Mouse (Mus musculus) mouse trophoblast stem cell (cell line): ENCODE data around the gene Zbtb17.

Experiments
- in situ Hi-C, 2 experiments: fragments of 300-500 bp; cut with MseI, MboI; formaldehyde crosslinking; loops; 2 replicates in 1 of 2; 3 replicates in 1 of 2; pipeline ENCODE4 v1.15.1; 2025

Gene Zbtb17

DNA sequence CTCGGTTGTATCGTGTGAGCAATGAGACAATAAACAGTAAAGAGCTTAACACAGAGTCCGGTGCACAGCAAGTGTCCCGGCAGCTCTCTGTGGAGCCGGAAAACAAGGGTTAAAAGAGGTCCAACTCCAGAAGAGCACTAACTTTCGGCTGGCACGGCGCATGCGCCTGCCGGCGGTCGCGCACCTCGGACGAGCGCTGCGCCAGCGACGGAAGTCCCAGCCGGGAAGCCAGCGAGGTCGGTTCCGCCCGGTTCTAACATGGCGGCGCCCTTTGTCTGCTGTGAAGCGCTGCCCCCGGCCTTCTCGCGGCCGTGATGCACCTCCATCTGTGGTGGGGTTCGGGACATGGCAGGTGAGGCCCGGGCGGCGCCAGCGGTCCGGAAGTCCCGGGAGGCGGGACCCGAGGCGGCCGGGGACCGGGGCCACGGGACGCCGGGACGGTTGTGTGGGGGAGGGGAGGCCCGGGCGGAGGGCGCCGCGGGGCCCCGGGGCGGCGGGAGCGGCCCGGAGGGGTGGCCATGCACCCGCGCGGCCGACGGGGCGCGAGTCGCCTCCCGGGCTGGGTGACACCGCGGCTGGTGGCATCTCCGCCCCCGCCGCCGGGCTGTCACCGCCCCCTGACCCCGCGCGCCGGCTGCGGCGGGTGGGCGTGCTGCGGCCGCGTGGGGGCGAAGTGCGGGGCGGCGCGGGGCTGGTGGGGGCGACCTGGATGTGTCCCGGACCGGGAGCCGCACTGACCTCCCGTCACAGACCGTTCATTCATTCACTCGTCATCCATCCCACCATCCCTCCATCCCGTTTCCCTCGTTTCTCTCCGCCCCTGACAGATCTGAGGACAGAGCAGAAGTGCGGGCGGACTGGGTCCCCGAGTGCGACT is at the start of gene Zbtb17:
Zbtb17 (plus strand) TSS at position 204 of the 877 bp plus-strand sequence.
- in situ Hi-C loops = no loop called here

DNA sequence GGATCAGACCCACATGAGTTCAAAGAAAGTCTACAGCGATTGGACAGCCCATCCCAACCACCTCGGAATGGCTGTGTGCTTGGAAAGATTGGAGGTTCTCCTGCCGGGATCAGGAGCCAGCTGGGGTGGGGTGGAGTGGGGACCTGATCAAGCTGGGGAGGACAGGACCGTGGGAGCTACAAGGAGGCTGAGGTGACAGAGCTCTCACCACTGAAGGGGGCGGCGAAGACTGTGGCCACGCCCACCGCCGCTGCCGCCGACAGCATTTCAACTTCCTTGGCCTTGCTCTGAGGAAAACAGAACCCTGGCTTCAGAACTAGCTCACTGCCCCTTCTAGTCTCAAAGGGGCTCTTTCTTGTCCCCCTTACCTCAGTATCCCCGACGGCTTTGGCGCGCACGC is 49.7 kb upstream of the Zbtb17 start:
- in situ Hi-C loops = loop anchor here in 1 of 2 experiments (5.0 kb wide), 1 partner anchor 33 kb away; no protein-coding TSS in a partner anchor

DNA sequence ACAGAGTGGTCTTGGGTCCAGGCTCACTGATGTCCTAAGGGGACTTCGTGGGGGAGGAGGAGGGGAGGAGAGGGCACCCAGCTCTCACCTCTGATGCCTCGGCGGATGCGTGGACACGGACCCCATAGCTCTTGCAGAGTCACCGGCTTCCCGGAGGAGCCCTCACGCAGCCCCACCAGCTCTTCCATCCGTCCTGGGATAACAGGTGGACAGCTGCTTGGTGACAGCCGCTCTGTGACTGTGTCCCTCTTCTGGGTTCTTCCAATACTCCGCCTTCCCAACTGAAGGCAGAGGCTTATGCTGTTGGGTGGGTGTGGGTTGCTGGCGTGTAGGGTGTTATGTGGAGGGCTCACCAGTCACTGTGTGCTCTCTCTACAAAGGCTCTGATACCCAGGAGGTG is 46.6 kb upstream of the Zbtb17 start:
- in situ Hi-C loops = no loop called here

DNA sequence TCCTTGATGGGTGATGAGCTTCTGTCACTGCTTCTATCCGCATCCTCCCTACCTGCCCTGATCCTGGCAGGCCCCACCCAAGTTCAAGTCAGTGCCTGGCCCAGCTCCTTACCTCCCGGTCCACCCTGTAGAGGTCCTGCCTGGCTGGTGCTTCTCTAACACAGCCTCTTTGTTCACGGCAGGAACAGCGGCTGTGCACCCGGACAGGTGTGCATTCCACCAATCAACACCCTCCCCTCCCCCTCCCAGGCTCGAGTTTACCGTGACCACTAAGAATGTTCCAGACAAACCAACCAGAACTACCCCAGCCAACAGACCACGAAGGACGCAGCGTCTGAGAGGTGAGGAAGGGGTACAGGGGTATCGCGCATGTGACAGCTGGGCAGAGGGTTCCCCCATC is 45.9 kb upstream of the Zbtb17 start, which contains the start of gene Clcnka:
Clcnka (minus strand) TSS at position 180 of the 400 bp plus-strand sequence.
- in situ Hi-C loops = no loop called here

DNA sequence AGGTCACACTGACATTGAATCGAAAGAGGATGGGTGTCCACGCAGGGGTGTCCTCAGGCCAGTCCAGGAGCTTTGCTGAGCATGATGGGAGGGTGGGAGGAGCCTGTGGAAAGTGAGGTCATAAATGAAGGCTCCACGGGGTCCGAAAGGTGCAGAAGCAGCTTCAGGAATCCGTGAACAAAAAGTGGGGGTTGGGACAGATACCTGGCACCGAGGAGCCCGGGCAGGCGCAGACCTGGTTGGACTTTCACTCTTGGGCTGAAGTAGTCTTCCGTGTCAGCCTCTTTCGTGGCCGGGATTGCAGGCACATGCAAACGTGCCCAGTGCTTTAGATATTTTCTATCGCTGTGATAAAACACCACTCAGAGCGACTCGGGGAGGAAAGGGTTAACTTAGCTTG is 44.3 kb upstream of the Zbtb17 start:
- in situ Hi-C loops = no loop called here

DNA sequence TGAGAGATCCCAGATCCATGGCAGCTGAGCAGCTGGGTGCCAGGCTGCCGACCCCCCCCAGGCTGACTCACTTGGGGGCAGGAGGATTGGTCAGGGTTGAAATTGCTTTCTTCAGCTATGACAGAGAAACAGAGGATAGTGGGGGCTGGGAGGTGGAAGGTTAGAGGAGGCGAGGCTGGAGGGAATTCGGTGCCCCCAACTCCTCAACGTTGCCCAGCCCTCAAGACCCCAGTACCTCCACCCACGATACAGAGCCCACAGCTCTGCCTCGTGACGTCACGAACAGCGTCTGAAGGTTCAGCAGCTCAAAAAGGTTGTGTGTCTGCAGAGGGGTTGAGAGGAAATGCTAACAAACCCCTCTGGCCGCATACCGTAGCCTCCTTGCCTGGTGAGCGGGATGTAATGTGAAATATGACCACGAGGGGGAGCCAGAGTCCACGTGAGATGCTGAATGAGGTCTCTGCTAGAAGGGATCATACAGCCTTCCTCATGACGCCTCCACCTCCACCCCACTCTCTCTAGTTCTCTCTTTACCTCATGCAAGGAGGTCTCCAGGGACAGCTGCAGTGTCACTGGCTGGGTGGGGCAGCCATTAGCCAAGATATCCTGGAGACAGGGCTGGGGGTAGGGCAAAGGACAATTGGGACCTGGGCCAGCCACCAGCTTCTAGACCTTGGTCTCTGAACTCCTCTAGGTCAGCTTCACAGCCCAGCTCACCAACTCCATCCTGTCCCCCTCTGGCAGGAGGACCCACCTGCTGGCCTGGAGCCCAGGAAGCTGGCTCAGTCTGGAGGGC is 39.7 kb upstream of the Zbtb17 start:
- in situ Hi-C loops = no loop called here

DNA sequence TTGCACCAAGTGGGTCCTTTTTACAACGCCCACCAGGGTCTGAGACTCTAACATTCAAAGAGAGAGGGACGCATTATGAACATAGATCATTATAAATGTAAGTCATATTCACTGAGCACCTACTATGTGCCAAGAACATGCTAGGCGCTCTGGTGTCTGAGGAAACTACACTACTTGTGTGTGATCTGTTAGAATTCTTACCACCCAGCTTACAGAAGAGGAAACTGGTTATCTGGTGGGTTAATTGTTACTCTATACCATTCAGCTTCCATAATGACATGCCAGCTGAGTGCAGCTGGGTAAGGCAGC is 39.2 kb upstream of the Zbtb17 start:
- in situ Hi-C loops = no loop called here

DNA sequence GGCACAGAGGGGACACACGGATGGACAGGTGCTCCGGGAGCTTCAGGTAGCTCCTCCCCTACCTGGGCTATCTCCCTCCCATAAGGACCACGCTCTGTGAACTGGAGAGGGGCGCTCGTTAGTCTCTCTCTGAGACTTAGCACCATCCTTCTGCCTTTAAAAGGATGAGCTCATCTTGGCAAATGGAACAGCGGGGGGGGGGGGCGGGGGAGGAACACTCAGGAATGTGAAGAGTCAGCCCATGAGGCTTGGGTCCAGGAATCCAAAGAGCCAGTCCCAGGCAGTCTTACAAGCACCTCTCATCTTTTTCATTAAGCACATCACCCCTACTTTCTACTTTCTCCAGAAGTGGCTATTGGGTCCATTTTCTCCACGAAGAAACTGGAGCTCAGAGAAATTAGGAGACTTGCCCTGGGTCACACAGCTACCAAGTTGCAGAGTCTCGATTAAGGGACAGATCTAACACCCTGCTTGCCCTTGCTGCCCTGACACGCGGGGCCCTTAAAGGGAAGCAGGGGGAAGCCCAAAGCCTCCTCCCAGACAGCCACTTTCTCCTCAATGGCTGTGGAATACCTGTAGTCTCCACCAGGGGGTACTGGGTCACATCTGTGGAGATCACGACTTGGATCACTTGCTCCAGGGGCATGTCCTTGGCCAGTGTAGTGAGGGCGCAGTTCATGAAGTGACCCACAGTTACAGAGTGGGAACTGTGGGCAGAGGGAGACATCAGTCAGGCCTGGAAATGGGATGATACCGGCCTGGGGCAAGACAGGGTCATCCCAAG is 37.7 kb upstream of the Zbtb17 start:
- in situ Hi-C loops = no loop called here

DNA sequence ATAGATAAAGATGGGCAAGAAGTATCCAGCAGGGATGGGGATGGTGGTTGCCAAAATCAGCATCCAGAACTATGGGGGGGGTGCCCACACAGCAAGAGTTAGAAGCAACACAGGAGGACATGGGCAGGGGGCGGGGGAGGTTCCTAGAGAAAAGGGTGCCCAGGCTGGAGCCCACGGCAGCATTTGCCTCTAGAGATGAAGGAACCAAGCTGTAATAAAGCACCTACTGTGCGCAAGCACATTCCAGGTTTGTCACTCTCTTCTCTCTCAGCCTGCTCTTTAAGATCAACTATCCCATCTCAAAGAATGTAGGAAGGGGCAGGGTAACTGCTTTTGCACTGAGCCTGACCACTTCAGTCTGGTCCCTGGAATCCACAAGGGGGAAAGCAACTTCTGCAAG is 35.9 kb upstream of the Zbtb17 start:
- in situ Hi-C loops = no loop called here

DNA sequence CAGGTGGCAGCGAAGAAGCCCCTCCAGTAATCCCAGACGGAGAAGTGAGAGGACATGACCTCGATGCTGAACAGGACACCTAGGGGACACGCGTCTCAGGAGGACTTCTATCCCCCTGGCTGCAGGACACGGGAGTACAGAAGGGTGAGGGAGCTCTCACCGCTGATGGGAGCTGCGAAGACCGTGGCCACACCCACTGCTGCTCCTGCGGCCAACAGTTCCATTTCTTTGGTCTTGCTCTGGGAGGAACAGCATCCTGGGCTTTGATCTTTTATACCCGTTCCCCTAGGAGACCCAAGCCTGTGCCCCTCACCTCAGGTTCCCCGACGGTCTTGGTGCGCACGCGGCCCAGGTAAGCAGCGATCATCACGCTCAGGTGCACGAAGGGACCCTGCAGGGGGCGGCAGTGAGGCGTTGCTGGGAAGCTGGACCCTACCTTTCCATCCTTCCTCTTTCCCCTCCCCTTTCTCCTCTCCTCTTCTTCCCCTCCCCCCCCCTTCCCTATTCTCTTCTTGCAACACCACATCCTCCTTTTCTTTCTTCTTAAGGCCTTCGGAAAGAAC is 32.9 kb upstream of the Zbtb17 start:
- in situ Hi-C loops = no loop called here

DNA sequence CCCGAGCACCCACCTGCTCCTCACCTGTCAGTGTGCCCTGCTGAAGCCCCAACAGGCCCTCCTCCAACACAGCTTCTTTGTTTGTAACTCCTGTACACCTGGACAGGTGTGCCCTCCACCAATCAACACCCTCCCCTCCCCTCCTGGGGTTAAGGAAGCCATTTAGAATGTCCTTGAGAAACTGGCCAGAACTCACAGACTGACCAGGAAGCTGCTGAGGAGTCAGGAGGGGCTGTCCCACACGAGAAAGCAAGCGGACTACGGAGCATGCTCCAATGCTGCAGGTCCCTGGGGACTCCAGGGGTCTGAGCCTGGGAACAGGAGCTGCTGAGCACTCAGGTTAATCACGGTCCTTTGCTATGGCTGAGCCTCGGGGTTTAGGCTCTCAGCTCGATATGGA is 28.5 kb upstream of the Zbtb17 start, which contains the start of gene Clcnkb:
Clcnkb (minus strand) TSS at position 91 of the 400 bp plus-strand sequence.
- in situ Hi-C loops = no loop called here

DNA sequence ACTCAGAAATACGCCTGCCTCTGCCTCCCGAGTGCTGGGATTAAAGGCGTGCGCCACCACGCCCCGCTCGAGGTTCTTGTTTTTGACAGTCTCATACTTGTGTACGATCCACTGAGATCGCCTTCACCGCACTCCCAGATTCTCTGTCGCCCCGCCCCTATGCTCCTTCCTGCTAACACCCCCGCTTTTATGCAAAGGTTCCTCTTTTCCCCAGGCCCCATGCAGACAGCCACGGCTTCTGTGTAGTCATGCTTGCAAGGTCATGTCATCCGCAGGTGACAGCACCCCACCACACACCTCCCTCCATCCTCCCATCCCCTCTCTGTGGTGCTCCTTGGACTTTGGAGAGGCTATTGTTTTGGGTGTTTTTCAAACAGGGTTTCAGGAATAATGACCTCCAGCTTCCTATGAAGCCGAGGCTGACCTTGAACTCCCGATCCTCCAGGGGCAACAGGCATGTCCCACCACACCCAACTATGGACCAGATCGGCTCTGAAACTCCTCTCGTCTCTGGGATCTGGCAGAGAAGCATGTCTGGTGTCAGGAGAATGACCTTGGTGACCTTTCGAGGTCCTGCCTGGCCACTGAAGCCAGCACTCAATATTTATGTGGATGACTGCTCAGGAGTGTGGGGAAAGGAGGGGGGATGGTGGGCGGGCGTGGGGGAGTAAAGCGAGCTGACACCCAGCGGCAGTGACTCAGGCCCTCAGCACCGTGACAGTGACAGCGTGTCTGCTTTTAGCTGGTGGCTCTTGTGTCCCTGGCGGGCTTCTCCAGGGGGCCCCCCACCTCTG is 24.9 kb upstream of the Zbtb17 start:
- in situ Hi-C loops = no loop called here

DNA sequence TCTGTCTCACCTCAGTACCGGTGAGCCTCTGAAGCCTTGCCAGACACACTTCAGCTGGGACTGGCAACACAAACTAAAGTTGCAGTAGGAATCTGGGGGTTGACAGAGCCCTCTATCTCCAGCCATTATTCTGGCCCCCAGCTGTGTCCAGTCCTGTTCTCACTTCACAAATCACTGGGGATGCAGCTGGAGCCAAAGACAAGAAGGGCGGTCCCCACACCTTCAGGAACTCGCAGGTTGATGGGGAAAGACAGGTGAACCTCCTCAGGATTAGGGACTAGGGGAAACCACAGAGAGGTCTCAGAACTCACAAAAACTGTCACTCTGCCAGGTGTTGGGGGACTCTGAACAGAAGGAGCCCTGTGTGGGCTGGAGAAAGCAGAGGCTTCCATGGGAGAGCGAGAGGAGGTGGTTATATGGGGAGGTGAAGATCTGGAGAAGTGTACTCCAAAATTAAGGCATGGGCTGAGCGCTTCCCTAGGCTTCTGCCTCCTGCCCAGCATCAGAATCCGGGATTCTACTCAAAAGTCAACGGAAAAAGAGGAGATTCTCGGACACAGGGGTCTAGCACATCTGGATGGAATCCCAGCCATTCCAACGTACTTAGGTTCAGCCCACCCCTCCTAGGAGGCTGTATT is 24.1 kb upstream of the Zbtb17 start, which contains the start of gene Hspb7:
Hspb7 (plus strand) TSS at position 588 of the 638 bp plus-strand sequence.
- in situ Hi-C loops = no loop called here

DNA sequence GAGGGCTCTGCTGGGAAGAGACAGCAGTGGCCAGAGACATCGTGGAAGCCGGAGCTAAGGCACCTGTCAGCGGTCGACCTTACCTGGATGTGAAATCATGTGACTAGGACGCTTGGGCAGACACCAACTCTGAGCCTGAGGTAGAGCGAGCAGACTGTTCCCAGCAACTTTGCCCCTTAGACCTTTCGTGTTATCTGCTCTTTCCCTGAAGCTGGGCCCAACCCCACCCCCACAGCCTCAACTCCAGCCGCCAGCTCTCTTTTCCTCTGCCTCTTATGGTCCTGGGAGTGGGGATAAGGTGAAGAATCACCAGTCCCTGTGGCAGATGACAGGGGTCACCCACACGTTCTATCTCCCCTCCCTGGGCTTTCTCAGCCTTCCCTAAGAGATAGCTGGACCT is 23.6 kb upstream of the Zbtb17 start:
- in situ Hi-C loops = no loop called here

DNA sequence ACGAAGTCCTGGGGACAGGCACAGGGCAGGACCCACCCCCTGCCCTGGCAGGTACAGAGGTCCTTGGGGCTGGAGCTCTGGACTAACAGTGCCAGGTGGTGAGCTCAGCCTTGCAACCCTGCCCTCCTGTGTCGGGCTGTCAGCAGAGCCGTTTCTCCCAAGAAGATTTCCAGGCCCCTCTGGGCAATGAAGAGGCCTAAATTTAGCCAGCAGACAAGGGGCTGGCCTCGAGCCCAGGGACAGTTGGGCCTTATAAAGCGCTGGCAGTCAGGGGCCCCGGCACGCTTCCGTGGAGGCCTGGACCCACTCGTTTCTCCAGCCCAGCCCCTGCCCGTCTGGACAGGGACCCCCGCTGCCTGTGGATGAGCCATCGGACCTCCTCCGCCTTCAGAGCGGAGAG is 23.0 kb upstream of the Zbtb17 start:
- in situ Hi-C loops = no loop called here

DNA sequence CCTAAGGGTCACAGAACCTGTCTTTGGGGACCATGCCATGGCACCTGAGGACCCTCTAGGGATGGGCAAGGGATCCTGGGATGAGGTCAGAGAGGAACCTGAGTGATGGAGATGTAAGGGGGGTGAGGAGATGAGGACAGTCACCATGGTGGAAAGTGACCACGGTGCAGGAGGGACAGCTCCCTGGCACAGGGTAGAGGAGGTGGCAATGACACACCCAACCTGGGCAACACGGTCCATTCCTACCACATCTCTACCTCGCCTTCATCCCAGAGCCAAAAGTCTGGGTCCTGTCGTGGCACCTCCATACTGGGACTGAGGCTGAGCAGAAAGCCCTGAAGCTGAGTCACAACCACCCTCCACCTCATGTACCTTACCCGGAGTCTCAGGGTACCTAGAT is 21.6 kb upstream of the Zbtb17 start:
- in situ Hi-C loops = no loop called here

DNA sequence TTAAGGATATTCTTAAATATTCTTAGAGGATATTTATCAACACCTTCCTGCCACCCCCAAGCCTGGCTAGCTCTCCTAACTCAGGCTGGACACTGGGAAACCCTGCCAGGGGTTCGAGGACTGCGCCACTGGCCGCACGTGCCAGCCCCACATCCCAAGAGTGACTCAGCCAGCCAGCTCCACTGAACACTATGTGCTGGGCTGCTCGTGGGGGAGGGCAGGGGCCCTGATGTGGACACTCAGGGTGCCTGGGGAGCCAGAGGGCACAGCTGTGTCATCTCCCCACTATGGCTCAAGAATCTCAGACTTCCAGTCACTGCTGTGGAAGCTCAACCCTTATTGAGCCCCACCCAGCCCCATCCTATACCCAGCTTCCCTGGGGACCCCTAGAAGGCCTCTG is 21.2 kb upstream of the Zbtb17 start:
- in situ Hi-C loops = no loop called here

DNA sequence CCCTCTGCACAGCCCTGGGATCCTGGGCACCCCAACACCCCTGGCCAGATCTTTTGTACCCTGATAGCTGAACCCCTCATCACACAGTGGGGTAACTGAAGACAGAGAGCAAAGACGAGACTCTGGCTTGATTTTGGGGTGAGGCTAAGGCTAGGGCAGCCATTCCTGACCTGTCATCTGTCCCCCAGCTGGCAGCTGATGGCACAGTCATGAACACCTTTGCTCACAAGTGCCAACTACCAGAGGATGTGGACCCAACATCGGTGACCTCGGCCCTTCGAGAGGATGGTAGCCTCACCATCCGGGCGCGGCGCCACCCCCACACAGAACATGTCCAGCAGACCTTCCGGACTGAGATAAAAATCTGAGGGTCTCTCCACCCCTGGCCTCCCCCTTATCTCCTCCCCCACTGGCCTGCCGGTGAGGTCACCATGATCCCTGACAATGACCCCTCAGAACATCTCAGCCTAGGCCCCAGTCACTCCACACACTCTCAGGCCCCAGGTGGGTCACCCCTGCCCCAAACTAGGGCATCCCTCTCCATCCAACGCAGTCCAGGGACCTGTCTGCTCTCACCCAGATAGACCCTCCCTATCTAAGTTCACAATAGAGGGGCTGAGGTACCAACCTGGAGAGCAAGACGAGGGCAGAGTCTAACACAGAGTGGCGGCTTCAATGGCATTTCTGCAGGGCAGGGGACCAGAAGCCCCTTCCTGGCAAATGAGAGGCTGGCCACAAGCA is 20.6 kb upstream of the Zbtb17 start:
- in situ Hi-C loops = no loop called here
